Mouse (Mus musculus) intestine, embryonic 15.5 days (tissue): ENCODE measurements around the gene Ap1s1. TPM values are rescaled to one million over a fixed set of nuclear protein-coding genes. Genes with fewer than 3 reads are reported as not detected.

Source experiments
- ATAC-seq: fragments of 200-750 bp; cut with Nextera tagmentation; 2 replicates; pipeline ENCODE4 v1.8.0; 2017; ENCODE audit warnings: moderate TSS enrichment, moderate library complexity
- H3K27ac ChIP-seq: fragments of 300-500 bp; sonication (generic); 2 replicates; pipeline ENCODE4 v1.5.1; 2015; ENCODE audit warnings: mild to moderate bottlenecking, inconsistent platforms
- H3K27me3 ChIP-seq: fragments of 300-500 bp; sonication (generic); replicated peaks from 2 replicates; pipeline ENCODE4 v1.6.1; 2015; ENCODE audit warnings: inconsistent platforms
- H3K36me3 ChIP-seq: fragments of 300-500 bp; sonication (generic); 2 replicates; pipeline ENCODE4 v1.6.1; 2015; ENCODE audit warnings: inconsistent platforms
- H3K4me1 ChIP-seq: fragments of 300-500 bp; sonication (generic); replicated peaks from 2 replicates; pipeline ENCODE4 v1.6.1; 2015; ENCODE audit warnings: inconsistent platforms
- H3K4me2 ChIP-seq: fragments of 300-500 bp; sonication (generic); replicated peaks from 2 replicates; pipeline ENCODE4 v1.6.1; 2015; ENCODE audit warnings: mild to moderate bottlenecking, inconsistent platforms
- H3K4me3 ChIP-seq: fragments of 300-500 bp; sonication (generic); replicated peaks from 2 replicates; pipeline ENCODE4 v1.5.1; 2015; ENCODE audit warnings: inconsistent platforms
- H3K9ac ChIP-seq: fragments of 300-500 bp; sonication (generic); 2 replicates; pipeline ENCODE4 v1.6.1; 2015; ENCODE audit warnings: inconsistent platforms
- H3K9me3 ChIP-seq: fragments of 300-500 bp; sonication (generic); 2 replicates; pipeline ENCODE4 v1.6.1; 2016; ENCODE audit warnings: inconsistent platforms
- WGBS: fragments of 180-500 bp; shearing (Covaris S2); methylation state at CpG from one replicate; pipeline ENCODE4 v1.1.7; 2015; 5-methylcytosine and 5-hydroxymethylcytosine counted together
- microRNA counts: library from miRNA; unstranded; fragments of <30 nt; microRNA quantifications from one replicate; lab custom pipeline; 2016
- polyA plus RNA-seq: library from polyadenylated mRNA; unstranded; fragments of >200 nt; fragmentation: Nextera tagmentation; extraction: Ambion mirVana; gene quantifications from 2 replicates; pipeline ENCODE4 v1.2.1, GENCODE M21; 2015

Ap1s1 gene
- polyA plus RNA-seq, 1 experiment from 2014 or later: 242 TPM

GRCm38 (mm10) chr5:137009988-137010387 is 35.9 kb downstream of the Ap1s1 start:
- Histone ChIP-seq H3K36me3 (no peaks in the 10 kb centered on the region), H3K4me3 (no peak overlapping the region), H3K27ac (no peak overlapping the region), H3K4me2 (no peak overlapping the region), H3K9ac (no peak overlapping the region), H3K4me1 (no peaks in the 10 kb centered on the region), H3K9me3 (no peaks in the 10 kb centered on the region), H3K27me3 (0 out of 2 replicates have a peak, but pooled peaks cover 2% of the 10 kb centered on the region)
- 28% methylated on average over 3 of the region's 3 CpGs for WGBS
- no peak for ATAC-seq

- Histone ChIP-seq H3K4me2 (no peak overlapping the region), H3K27ac (no peak overlapping the region), H3K9me3 (no peaks in the 10 kb centered on the region), H3K4me3 (no peak overlapping the region), H3K4me1 (no peaks in the 10 kb centered on the region), H3K9ac (no peak overlapping the region), H3K27me3 (0 out of 2 replicates have a peak, but pooled peaks cover 2% of the 10 kb centered on the region), H3K36me3 (no peaks in the 10 kb centered on the region)
- ATAC-seq: no peak
- 33% methylated on average over 8 of the region's 8 CpGs for WGBS
Measured at GRCm38 (mm10) chr5:137007276-137007675, 38.7 kb downstream of the Ap1s1 start.

GRCm38 (mm10) chr5:137000612-137001011 is 45.3 kb downstream of the Ap1s1 start:
- Histone ChIP-seq H3K4me3 (no peak overlapping the region), H3K27ac (no peak overlapping the region), H3K27me3 (no peaks in the 10 kb centered on the region), H3K9me3 (no peaks in the 10 kb centered on the region), H3K4me1 (no peaks in the 10 kb centered on the region), H3K9ac (no peak overlapping the region), H3K4me2 (no peak overlapping the region), H3K36me3 (no peaks in the 10 kb centered on the region)
- 76% methylated on average over 2 of the region's 2 CpGs for WGBS
- 0 out of 2 replicates have a peak, but pooled peaks have one; percentile 26 for ATAC-seq

- peak; percentile 34; the same call in 1 of the 2 replicates for ATAC-seq
- Histone ChIP-seq H3K9ac (no peak overlapping the region), H3K4me2 (no peak overlapping the region), H3K27me3 (no peaks in the 10 kb centered on the region), H3K27ac (no peak overlapping the region), H3K9me3 (no peaks in the 10 kb centered on the region), H3K4me1 (no peaks in the 10 kb centered on the region), H3K36me3 (0 out of 2 replicates have a peak, but pooled peaks cover 6% of the 10 kb centered on the region), H3K4me3 (no peak overlapping the region)
- WGBS: 67% methylated on average over 5 of the region's 5 CpGs
Measured at GRCm38 (mm10) chr5:136999449-136999848, 46.5 kb downstream of the Ap1s1 start.

- peaks cover 13% of the 10 kb centered on the region for H3K4me1 ChIP-seq
- WGBS: 95% methylated on average over 6 of the region's 6 CpGs
- H3K27ac ChIP-seq: no peak overlapping the region
- no peak for ATAC-seq
- no peaks in the 10 kb centered on the region for H3K27me3 ChIP-seq
- H3K9me3 ChIP-seq: no peaks in the 10 kb centered on the region
- H3K9ac ChIP-seq: no peak overlapping the region
- peaks cover 34% of the 10 kb centered on the region for H3K36me3 ChIP-seq
- H3K4me3 ChIP-seq: no peak overlapping the region
- H3K4me2 ChIP-seq: no peak overlapping the region
Measured at GRCm38 (mm10) chr5:136989801-136990200, 56.1 kb downstream of the Ap1s1 start.

GRCm38 (mm10) chr5:136988420-136988819 is 57.5 kb downstream of the Ap1s1 start:
- H3K4me1 ChIP-seq: peaks cover 13% of the 10 kb centered on the region
- peak overlapping the region; percentile 76 for H3K4me2 ChIP-seq
- no peaks in the 10 kb centered on the region for H3K27me3 ChIP-seq
- peak overlapping the region; percentile 93 for H3K9ac ChIP-seq
- ATAC-seq: no peak
- H3K9me3 ChIP-seq: no peaks in the 10 kb centered on the region
- 0 out of 2 replicates have a peak overlapping the region, but pooled peaks have one; percentile 17 for H3K27ac ChIP-seq
- H3K4me3 ChIP-seq: peak overlapping the region; percentile 91
- 52% methylated on average over 7 of the region's 7 CpGs for WGBS
- peaks cover 29% of the 10 kb centered on the region for H3K36me3 ChIP-seq

GRCm38 (mm10) chr5:136987934-136988271 is 58.0 kb downstream of the Ap1s1 start, which contains the start of gene Znhit1:
Gene Znhit1 (minus strand): TSS chr5:136988021.
- Histone ChIP-seq H3K4me1 (peaks cover 13% of the 10 kb centered on the region), H3K36me3 (peaks cover 27% of the 10 kb centered on the region), H3K27me3 (no peaks in the 10 kb centered on the region), H3K27ac (peak within 1 kb of the TSS; percentile 95), H3K4me2 (peak within 1 kb of the TSS; percentile 76), H3K4me3 (peak within 1 kb of the TSS; percentile 91), H3K9me3 (no peaks in the 10 kb centered on the region), H3K9ac (peak within 1 kb of the TSS; percentile 93)
- 3% methylated on average over 12 of the region's 12 CpGs for WGBS
- ATAC-seq: peak; percentile 11; the same call in 1 of the 2 replicates

- peak; percentile 82 for ATAC-seq
- WGBS: under 1% methylated on average over 67 of the region's 67 CpGs
- no peaks in the 10 kb centered on the region for H3K27me3 ChIP-seq
- peak overlapping the region; percentile 95 for H3K27ac ChIP-seq
- H3K4me1 ChIP-seq: peaks cover 13% of the 10 kb centered on the region
- peak overlapping the region; percentile 76 for H3K4me2 ChIP-seq
- peak overlapping the region; percentile 91 for H3K4me3 ChIP-seq
- no peaks in the 10 kb centered on the region for H3K9me3 ChIP-seq
- H3K36me3 ChIP-seq: peaks cover 27% of the 10 kb centered on the region
- peak overlapping the region; percentile 93 for H3K9ac ChIP-seq
Measured at GRCm38 (mm10) chr5:136987138-136987933, 58.6 kb downstream of the Ap1s1 start.

GRCm38 (mm10) chr5:136986695-136987137 is 59.2 kb downstream of the Ap1s1 start, which contains the start of gene Plod3:
Gene Plod3 (plus strand): TSS chr5:136987019.
- Histone ChIP-seq H3K4me2 (peak within 1 kb of the TSS; percentile 76), H3K9ac (peak within 1 kb of the TSS; percentile 93), H3K27ac (peak within 1 kb of the TSS; percentile 95), H3K9me3 (no peaks in the 10 kb centered on the region), H3K27me3 (no peaks in the 10 kb centered on the region), H3K4me1 (peaks cover 13% of the 10 kb centered on the region), H3K4me3 (peak within 1 kb of the TSS; percentile 91), H3K36me3 (peaks cover 26% of the 10 kb centered on the region)
- WGBS: under 1% methylated on average over 26 of the region's 26 CpGs
- ATAC-seq: peak; percentile 93

MicroRNAs encoded within 50 kb of the gene (microRNA counts, 519-probe panel; counts per million panel counts)
- microRNA mmu-miR-702 (lab: Ali Mortazavi, UCI): 97.1 counts per million, percentile 29 among the panel's probes with 10 or more counts

Other genes starting within 250 kb of the Ap1s1 start
- gene Col26a1, start 162.9 kb downstream of the Ap1s1 start, polyA plus RNA-seq: 9.6 and 10.8 TPM in 2 replicates
- gene Ift22, start 138.0 kb downstream of the Ap1s1 start, polyA plus RNA-seq: 54.4 and 55.0 TPM in 2 replicates
- 258 and 259 TPM in 2 replicates for gene Fis1, start 92.9 kb downstream of the Ap1s1 start, polyA plus RNA-seq
- 18.4 and 24.9 TPM in 2 replicates for gene Cldn15, start 79.5 kb downstream of the Ap1s1 start, polyA plus RNA-seq
- gene Plod3, start 59.1 kb downstream of the Ap1s1 start, polyA plus RNA-seq: 41.1 and 42.8 TPM in 2 replicates
- 99.9 and 111 TPM in 2 replicates for gene Znhit1, start 58.1 kb downstream of the Ap1s1 start, polyA plus RNA-seq
- 0.66 and 0.85 TPM in 2 replicates for gene Vgf, start 19.7 kb downstream of the Ap1s1 start, polyA plus RNA-seq
- gene Serpine1, start 26.1 kb upstream of the Ap1s1 start, polyA plus RNA-seq: 0.34 and 0.42 TPM in 2 replicates
- gene Trim56, start 70.1 kb upstream of the Ap1s1 start, polyA plus RNA-seq: 7.5 and 8.4 TPM in 2 replicates
- gene Muc3, start 103.2 kb upstream of the Ap1s1 start, polyA plus RNA-seq: 3.8 and 4.6 TPM in 2 replicates
- gene Muc3a, start 166.3 kb upstream of the Ap1s1 start, polyA plus RNA-seq: 15.3 and 15.4 TPM in 2 replicates
- gene Ache, start 241.4 kb upstream of the Ap1s1 start, polyA plus RNA-seq: 9.5 and 9.7 TPM in 2 replicates
- 7.8 and 8.5 TPM in 2 replicates for gene Ufsp1, start 248.5 kb upstream of the Ap1s1 start, polyA plus RNA-seq